Mouse (Mus musculus) adrenal gland, postnatal 4 days (tissue): ENCODE results near the gene Fadd. TPM values are rescaled to one million over a fixed set of nuclear protein-coding genes. Genes with fewer than 3 reads are reported as not detected.

Source experiments
- DNase-seq, 2 experiments: peaks; one replicate each; pipeline ENCODE4 v3.0.0; 2021 to 2022; ENCODE audit warnings: low spot score in 2 of 2, mixed read lengths in 2 of 2
- long read RNA-seq, 2 experiments: library from polyadenylated mRNA; stranded (forward); transcript quantifications; one replicate each; pipeline ENCODE4 v2.0.0; 2021
- total RNA-seq, 2 experiments: library from RNA; stranded (reverse); gene quantifications; 2 replicates each; pipeline ENCODE4 v1.2.3; 2021

The Fadd gene
- 10 to 100 TPM; 13.3 to 14.4 TPM for total RNA-seq
- long read RNA-seq, experiment 1, transcript Fadd-201 (2 exons, 3,903 nt): major isoform, 13 of 14 reads
- long read RNA-seq, experiment 1, partial matches to known transcripts: 0 of 14 reads
- long read RNA-seq, experiment 1, other reads (novel, unspliced or antisense): 1 of 14 reads
- long read RNA-seq, experiment 2, transcript Fadd-201 (2 exons, 3,903 nt): major isoform, 12 of 15 reads
- long read RNA-seq, experiment 2, partial matches to known transcripts: 0 of 15 reads
- long read RNA-seq, experiment 2, other reads (novel, unspliced or antisense): 3 of 15 reads

- DNase-seq: peak; percentile 91 to 95
Observed at GRCm38 (mm10) chr7:144582284-144582980, at the start of gene Fadd. Fadd (minus strand) TSS chr7:144582463.

GRCm38 (mm10) chr7:144630622-144631021, 48.4 kb upstream of the Fadd start:
- no peak for DNase-seq

GRCm38 (mm10) chr7:144628334-144628915, 46.2 kb upstream of the Fadd start:
- DNase-seq: no peak

GRCm38 (mm10) chr7:144627606-144628333, 45.5 kb upstream of the Fadd start:
- DNase-seq: no peak

- no peak for DNase-seq
Observed at GRCm38 (mm10) chr7:144626042-144626441, 43.8 kb upstream of the Fadd start.

GRCm38 (mm10) chr7:144620721-144621681, 38.7 kb upstream of the Fadd start:
- peak in 1 of 2 experiments; percentile 46 for DNase-seq

- no peak for DNase-seq
Observed at GRCm38 (mm10) chr7:144620315-144620714, 38.1 kb upstream of the Fadd start.

GRCm38 (mm10) chr7:144615343-144615742, 33.1 kb upstream of the Fadd start:
- DNase-seq: no peak

- no peak for DNase-seq
Observed at GRCm38 (mm10) chr7:144612829-144613228, 30.6 kb upstream of the Fadd start.

GRCm38 (mm10) chr7:144612351-144612750, 30.1 kb upstream of the Fadd start:
- no peak for DNase-seq

- DNase-seq: no peak
Observed at GRCm38 (mm10) chr7:144611595-144611994, 29.3 kb upstream of the Fadd start.

- no peak for DNase-seq
Observed at GRCm38 (mm10) chr7:144609568-144609967, 27.3 kb upstream of the Fadd start.

GRCm38 (mm10) chr7:144607862-144608261, 25.6 kb upstream of the Fadd start:
- DNase-seq: no peak

GRCm38 (mm10) chr7:144604735-144605134, 22.5 kb upstream of the Fadd start:
- no peak for DNase-seq

GRCm38 (mm10) chr7:144604291-144604690, 22.0 kb upstream of the Fadd start:
- no peak for DNase-seq

- no peak for DNase-seq
Observed at GRCm38 (mm10) chr7:144600333-144600900, 18.2 kb upstream of the Fadd start.

GRCm38 (mm10) chr7:144589508-144589907, 7.2 kb upstream of the Fadd start:
- no peak for DNase-seq

GRCm38 (mm10) chr7:144587291-144587690, 5.0 kb upstream of the Fadd start:
- DNase-seq: peak in 1 of 2 experiments; percentile 16

- peak; percentile 57 to 59 for DNase-seq
Observed at GRCm38 (mm10) chr7:144585648-144586047, 3.4 kb upstream of the Fadd start.

- DNase-seq: peak in 1 of 2 experiments; percentile 10
Observed at GRCm38 (mm10) chr7:144583619-144584018, 1.4 kb upstream of the Fadd start.
